Mouse (Mus musculus) heart, postnatal 36 days (tissue): ENCODE results near the gene Fam205a1. TPM values are rescaled to one million over a fixed set of nuclear protein-coding genes. Genes with fewer than 3 reads are reported as not detected.
A peak's percentile ranks its signal among the peaks of the same experiment; 100 is the strongest.
"Not testable (repeated sequence)": the region's sequence is repeated elsewhere in the genome, so short reads cannot be mapped to it uniquely, and the experiment has no call there.

Experiments used
- DNase-seq, 2 experiments: peaks; one replicate each; pipeline ENCODE4 v3.0.0; 2021 to 2022
- intact Hi-C: fragments of 180-260 bp; cut with DNase I; formaldehyde crosslinking; loops from one replicate; pipeline ENCODE4 v1.15.1; 2025
- total RNA-seq, 2 experiments: library from RNA; stranded (reverse); gene quantifications; 2 replicates each; pipeline ENCODE4 v1.2.3; 2021

The Fam205a1 gene
- total RNA-seq: under 1 TPM in 1 of 2 experiments, not detected in 1; 0.08 TPM

DNA sequence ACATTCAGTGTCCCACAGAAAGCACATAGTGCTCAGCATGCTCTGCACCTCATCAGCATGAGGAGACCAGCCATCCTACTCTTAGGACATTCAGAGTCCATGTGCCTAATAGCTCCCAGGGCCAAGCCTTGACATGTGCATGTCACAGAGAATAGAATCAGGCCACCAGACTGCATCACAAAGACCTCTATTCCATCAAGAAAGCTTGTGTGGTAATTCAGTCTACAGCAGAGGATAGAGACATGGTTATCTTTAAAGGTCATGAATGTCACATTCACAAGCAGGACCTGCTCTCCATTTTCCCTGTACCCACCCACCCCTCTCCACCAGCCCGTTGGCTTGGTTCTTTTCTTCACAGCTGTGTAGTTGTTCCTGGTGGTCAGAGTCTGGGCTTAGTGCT is at the start of gene Fam205a1:
Fam205a1 (minus strand) TSS at position 101 of the 400 bp plus-strand sequence.
- DNase-seq, intact Hi-C loops: not testable (repeated sequence)

DNA sequence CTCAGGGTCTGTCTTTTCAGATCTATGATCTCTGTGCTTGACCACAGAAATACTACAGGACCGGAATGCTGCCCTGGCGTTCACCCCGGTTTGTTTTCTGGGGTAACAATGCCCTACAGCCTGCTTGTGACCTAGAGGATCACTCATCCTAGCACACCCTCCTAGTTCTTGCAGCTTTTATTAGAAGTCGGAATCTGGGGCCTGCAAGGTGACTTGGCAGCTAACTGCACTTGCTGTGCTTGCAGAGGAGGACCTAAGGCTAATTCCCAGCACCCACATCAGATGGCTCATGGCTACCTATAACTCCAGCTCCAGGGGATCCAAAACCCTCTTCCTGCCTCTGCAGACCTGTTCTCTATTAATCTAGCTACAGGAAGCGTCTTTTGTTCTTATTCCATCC is 49.0 kb upstream of the Fam205a1 start:
- intact Hi-C loops: no loop called here
- DNase-seq: no peak

DNA sequence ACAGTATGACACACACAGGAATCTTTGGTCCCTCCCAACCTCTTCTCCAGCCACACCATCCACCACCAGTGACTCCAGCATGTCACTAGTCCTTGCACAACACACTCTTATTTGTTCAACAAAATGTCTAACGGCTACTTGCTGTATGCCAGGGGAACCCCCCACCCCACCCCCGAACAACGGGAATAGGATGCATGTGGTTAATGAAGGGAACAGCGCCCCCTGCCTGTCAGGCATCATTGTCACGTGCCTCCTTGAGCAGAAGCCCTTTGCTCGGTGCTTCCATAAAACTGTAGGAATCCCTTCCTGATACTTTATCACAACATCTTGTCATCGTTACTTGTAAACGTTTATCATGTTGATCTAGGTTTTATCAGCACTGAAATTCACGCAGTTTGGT is 48.5 kb upstream of the Fam205a1 start:
- intact Hi-C loops: no loop called here
- DNase-seq: no peak

DNA sequence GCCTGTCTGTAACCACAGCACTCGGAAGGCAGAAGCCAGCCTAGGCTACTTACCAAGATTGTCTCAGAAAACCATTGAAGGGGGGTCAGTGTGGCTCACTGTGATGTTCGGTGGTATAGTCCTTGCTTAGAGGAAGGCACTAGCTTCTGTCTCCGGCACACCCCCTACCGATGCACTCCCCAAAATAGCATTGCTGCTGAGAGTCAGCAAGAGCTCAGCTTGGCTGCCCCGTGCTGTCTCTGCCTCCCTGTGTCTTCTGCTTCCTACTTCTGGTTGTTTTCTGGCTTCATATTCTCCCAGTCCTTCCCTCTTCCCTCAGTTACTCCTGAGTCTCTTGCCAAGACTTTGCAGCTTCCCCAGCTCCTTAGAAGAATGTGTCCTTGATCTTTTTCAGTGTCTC is 47.2 kb upstream of the Fam205a1 start:
- DNase-seq: no peak
- intact Hi-C loops: no loop called here

DNA sequence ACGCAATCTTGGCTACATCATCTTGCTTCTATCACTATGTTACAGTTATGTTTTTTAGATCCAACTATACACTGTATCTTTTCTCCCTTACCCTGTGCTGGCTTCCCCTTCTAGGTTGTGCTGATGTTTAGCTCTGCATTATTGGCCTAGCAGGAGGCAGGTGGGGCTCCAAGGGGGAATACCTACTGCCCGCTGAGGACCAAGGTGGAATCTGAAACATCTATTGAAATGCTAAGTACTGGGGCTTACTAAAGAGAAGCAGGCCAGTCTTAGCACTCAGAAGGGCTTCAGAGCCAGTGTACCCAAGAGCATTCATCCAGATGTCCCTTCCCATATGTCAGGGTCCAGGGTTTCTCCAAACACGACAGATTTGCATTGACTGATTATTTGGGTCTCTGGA is 45.2 kb upstream of the Fam205a1 start:
- no peak for DNase-seq
- intact Hi-C loops: no loop called here

DNA sequence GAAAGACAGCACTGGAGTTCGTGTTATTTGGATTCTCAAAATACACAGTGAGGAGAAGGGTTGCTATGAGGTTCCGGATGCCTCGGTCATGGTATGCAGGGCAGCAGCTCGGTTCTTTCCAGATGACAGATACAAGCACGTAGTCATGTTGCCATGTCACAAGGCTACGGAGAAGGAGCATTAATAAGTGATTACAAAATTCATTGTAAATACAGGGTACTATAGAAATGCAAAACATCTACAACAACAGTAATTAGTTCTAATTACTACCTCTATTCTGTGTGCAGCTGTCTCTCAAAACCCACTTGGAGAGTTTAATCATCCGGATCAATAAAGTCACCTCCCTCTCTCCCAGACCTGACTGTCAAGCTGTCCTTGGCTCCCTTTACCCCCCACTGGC is 41.4 kb upstream of the Fam205a1 start:
- DNase-seq: no peak
- intact Hi-C loops: no loop called here

DNA sequence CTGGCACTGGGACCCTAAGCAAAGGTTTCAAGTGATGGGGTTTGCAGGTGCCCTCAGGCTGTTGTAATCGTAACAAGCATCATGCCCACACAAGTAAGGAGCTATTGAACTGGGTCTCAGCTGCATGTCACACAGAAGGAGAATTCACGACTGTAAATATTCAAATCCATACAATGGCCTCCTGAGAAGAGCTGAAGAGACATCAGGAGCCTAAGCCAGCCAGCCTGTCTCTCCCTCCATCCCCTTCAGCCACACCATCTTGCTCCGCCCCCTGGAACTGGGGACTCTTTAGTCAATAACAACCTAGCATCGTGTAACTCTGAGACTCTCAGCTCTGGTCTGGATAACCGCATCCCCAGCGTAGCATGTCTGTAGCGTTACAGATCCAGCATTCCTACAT is 37.5 kb upstream of the Fam205a1 start:
- intact Hi-C loops: no loop called here
- no peak for DNase-seq

DNA sequence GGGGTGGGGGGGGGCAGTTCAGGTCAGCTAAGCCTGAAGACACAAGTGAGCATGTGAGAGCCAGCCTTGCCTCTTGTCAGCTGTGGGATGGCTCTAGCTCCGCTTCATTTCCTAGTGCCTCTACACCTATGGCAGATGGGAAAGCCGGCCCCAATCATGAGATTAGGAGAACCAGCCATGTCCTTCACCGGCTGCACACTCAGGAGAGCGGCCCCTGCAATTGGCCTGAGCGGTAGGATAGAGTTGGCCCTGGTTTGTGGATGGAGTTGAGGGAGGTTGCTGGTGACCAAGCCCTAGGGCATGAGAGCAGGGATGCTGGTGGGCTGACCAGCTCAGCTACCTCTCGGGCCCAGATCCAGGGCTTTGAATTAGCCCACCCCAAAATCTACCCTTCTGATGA is 35.1 kb upstream of the Fam205a1 start:
- intact Hi-C loops: no loop called here
- no peak for DNase-seq

DNA sequence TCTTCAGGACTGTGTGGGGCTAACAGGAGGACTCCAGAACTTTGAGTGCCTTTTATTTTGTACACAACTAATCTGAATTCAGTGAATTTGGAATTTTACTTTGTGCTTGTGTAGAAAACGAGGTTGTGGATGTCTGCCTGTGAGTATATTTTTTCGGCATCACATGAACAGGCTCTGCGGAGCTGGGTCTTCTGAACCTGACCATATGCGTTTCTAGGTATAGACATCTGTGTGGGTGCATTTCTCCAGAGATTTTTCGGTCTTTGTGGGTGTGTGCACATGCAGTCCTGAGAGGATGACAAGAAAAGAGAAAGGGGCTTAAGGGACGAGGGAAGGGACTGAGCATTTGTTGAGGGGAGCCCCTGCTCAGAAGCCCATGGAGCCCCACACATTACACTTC is 33.2 kb upstream of the Fam205a1 start:
- intact Hi-C loops: no loop called here

DNA sequence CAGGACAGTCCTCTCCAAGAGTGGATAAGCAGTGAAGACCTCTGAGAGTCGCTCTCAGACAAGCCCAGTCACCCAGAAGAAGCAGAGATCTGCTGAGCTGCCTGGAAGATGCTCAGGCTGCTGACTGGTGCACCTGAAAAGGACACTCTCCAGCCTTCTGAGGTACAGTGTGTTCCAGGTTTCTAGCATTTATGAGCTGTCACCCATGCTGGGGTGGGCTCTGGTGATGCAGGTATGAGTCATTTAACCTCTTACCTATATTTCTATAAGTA is 26.9 kb upstream of the Fam205a1 start:
- DNase-seq: no peak
- intact Hi-C loops: no loop called here

More for the DNA sequence above, 33.2 kb upstream of the Fam205a1 start:
- no peak for DNase-seq

DNA sequence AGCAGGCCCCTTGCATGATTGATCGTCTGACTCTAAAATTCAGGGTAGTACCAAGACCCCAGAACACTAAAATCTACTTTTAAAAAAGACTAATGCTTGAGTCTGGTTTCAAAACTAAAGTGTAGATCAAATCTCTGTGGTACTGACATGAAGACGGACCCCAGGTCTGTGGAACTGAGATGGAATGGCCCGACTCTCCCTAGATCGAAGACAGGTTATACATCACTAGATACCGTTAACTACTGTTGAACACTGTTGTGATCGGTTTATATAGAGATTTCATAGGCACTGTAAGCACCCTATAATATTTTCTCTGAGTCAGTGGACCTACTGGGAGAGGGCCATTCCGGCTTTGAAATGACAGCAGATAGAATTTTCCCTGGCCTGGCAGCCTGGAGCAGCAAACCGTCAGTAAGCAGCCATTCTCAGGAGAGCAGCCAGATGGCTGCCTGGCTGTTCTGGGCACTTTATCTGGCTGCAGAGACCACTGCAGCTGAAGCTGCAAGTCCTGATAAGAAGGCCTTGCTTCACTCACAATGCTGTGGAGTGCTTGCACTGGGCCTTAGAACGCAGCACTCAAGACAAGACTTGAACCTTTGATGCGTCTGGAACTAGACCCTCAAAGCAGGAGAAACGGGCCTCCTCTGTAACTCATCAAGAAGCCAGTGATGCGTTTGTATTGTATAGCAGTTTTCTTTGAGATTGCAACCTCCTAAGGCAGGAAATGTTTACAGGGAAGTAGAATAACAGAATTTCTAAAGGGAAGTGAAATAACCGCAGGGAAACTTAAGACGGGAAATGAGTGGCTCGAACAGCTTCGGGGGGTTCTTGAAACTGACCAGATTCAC is 26.4 kb upstream of the Fam205a1 start:
- intact Hi-C loops: no loop called here
- DNase-seq: no peak

DNA sequence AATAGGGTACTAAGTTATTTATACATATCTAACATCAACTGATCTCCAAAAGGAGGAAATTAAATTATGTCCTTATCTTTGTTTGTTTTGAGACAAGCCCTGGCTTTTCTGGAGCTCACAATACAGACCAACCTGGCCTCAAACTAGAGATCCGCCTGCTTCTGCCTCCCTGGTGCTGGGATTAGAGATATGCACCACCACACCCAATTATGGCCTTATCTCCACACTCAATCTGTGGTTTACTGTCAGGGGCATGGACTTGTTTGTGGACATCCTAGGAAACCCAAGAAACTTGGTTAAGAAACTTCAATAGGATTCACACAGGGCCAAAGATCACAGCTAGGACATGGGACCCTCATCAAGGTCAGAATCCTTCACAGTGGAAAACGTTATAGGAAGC is 24.0 kb upstream of the Fam205a1 start:
- intact Hi-C loops: loop anchor here (1.0 kb wide), 3 partner anchors 69 to 88 kb away; no protein-coding TSS in a partner anchor

DNA sequence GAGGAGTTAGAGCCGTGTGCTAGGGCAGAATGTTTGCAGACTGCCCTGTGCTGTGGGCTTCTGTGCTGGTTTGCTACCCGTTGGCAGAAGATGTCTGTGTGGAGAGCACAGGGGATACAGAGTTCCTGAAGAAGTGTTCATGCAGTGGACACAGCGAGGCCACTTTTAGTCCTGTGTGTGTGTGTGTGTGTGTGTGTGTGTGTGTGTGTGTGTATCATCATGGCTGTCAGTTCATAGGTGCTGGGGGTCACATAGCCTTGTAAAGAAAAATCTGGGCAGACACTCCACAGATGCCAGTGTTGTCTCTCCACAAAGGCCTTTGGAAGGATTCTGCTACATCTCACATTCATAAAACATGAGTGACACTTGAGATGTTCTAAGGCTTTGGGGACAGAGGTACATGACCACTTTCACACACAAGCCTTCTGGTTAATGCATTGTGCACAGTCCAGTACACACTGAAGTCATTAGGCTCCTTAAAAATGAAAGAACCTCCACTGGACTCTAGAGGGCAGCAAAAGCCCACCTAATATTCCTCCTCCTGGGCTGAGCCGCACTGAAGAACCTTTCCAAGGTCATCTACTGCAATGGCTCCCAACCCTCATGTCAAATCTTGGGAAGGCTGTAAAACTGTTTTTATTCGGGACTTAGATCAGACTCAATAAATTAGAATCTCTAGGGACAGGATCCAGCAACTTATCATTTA is 23.1 kb upstream of the Fam205a1 start:
- peak; percentile 43 to 53 for DNase-seq
- intact Hi-C loops: loop anchor here (1.0 kb wide), 3 partner anchors 70 to 89 kb away; no protein-coding TSS in a partner anchor

More for the DNA sequence above, 24.0 kb upstream of the Fam205a1 start:
- no peak for DNase-seq

DNA sequence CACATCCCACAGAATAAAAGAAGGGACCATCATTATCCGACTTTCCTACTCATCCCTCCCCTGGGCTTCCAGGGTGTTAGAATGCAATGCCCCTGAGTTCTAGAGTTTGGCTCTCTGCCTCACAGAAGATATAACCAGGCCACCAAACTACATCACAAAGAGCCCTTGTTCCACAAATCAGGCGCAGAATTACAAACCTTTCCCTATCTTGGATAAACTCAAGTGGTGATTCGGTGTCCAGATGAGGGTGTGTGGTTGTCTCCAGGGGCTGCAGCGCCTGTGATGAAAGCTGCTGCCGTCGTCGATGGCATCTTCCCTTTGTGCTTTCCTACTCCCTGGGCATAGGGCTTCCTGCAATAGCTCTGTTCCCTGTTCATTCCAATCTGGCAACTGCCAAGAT is 20.4 kb upstream of the Fam205a1 start, which contains the start of gene Fam205c:
Fam205c (minus strand) TSS at position 101 of the 400 bp plus-strand sequence.
- intact Hi-C loops: no loop called here
- no peak for DNase-seq

DNA sequence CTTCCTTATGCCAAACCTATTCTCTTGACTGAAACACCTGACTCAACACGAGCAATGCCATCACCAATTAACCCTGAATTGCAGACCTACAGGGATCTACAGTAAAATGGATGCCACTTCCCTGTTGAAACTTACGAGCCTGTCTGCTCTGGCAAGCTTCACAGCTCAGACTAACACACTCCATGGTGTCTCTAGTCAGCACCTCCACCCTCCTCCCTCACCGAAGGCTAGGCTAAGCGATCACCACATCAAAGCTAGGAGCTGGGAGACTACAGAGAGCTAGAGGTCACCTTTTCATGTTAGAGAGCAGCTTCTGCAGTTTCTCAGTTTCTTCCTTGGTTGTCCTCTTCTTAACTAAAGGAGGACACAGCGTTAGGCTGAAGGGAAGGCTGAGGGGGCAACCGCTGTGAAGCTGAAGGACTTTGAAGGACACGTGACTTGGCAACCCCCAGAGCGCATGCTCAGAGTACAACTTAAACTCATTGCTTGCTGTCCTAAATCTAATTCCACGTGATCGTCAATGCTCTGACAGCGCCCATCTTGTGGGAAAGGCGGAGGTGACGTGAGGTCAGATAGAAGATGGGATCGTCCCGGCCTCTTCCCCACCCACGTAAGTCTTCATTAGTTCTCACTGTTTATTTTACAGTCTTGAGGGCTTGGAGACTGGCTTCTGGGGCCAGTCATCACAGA is 19.2 kb upstream of the Fam205a1 start:
- no peak for DNase-seq

DNA sequence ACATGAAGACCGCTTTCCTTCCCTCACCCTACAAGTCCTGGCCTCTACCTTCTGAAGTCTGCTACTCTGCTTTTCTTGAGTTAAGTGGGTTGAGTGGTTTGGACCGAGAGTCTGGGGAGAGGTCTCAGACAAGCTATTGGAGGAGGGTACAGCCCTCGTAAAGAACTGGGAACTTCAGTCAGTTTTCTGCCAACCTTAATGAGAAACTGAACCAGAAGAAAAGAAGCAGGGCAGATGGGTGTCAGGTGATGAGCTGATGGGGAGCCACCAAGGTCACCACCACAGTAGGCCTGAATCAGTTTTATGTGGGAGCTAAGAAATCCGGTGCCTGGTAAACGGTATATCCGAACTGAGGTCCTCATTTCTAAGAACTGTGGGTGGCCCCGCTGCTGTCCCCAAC is 18.5 kb upstream of the Fam205a1 start:
- intact Hi-C loops: no loop called here
- DNase-seq: no peak

More for the DNA sequence above, 19.2 kb upstream of the Fam205a1 start:
- intact Hi-C loops: no loop called here

DNA sequence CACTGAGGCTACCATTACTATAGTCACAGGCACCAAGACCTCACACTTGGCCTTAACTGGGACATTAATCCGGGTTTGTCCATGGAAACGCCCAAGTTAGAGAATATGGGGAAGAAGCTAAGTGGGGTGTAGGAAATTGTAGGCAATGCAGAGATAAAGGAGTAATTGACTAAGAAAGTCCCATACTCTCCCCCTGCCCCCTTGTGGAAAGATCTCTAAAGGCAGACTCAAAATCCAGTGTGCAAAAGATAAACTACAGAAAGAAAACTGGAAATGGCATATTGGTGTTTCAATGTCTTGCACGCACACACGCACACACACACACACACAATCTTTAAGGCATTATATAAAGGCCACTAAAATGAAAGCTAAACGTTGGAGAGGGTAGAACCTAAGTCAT is 17.1 kb upstream of the Fam205a1 start:
- no peak for DNase-seq
- intact Hi-C loops: no loop called here

DNA sequence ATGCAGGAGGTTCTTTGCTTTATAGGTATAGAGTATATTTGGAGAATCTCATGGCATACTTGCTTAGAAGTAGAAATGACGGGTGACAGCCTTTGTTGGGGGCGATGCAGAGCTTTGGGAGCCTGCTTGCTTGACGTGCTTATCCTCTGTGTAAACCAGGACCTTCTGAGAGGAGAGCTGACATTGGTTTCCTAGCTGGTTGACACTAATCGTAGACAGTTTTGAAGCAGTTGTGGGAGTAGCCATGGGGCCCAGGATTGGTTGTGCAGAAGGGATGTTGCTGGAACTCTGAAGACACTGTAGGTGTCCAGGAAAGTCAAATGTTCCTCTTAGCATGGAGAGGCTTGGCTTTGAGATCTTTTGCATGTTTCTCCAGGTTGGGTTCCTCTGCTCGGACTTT is 14.5 kb upstream of the Fam205a1 start:
- no peak for DNase-seq
- intact Hi-C loops: no loop called here

DNA sequence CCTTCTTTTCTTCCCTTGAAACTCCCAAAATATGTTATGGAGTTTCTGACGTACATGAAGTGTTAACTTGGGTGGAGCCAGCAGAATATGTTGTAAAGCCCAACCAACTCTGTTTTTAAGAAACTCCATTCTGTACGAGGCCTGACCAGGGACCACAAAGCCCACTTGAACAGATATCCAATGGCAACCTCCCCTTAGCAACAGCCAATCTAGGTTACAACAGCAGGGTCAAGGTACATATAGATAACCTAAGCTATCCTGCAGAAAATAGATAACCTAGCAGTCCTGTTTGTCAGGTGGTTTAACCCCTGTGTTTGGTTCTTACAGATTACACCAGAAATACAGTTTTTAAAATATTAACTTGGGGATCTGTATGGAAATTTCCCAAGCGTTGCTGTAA is 13.7 kb upstream of the Fam205a1 start:
- intact Hi-C loops: no loop called here
- no peak for DNase-seq

DNA sequence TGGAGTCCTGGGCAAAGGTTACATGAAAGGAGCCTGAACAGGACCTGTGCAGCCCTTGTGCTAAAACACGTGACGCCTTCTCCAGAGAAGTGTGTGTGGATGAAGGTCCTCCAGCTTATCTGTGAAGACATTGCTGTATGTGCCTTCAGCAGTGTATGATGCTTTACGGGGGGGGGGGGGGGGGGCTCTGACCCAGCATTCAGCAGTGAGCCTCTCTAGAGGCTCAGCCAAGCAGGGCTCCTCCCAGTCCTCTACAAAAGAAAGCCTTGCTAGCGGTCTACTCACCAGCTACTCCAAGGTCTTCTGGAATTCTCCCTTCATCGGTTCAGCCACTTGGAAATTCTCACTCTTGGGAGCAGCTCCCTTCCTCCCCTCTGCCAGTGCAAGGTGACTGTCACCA is 9.8 kb upstream of the Fam205a1 start:
- intact Hi-C loops: not testable (repeated sequence)

DNA sequence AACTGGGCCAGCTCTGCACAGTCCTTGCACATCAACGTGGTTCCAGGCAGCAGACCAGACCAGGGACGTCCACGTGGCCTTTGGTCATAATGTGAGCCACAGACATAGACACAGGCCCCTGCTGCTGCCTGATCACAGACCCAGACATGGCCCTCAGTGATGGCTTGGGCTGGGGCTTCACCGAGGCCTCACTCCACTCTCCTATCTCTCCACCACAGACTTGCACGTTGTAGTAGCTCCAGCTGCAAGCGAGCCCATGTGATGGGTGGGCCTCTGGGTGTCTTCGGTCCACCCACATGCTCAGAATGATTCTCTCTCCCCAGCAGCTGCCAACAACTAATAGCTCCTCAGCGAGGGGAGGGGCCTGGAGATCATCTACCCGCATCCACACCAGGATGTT is 6.8 kb upstream of the Fam205a1 start:
- DNase-seq, intact Hi-C loops: not testable (repeated sequence)

More for the DNA sequence above, 9.8 kb upstream of the Fam205a1 start:
- DNase-seq: not testable (repeated sequence)
